Mouse (Mus musculus) embryonic facial prominence, embryonic 14.5 days (tissue): ENCODE measurements around the gene Arhgap45. TPM values are rescaled to one million over a fixed set of nuclear protein-coding genes. Genes with fewer than 3 reads are reported as not detected.

Experiments used
- ATAC-seq: fragments of 200-750 bp; cut with Nextera tagmentation; 2 replicates; pipeline ENCODE4 v1.8.0; 2017; ENCODE audit warnings: low read depth, moderate number of reproducible peaks, moderate TSS enrichment
- DNase-seq: peaks from one replicate; pipeline ENCODE4 v3.0.0-alpha.2; 2015; ENCODE audit warnings: low spot score
- H3K27ac ChIP-seq: fragments of 300-500 bp; sonication (generic); replicated peaks from 2 replicates; pipeline ENCODE4 v1.5.1; 2014; ENCODE audit warnings: low read depth, mild to moderate bottlenecking, low read length, moderate library complexity
- H3K27me3 ChIP-seq: fragments of 300-500 bp; sonication (generic); replicated peaks from 2 replicates; pipeline ENCODE4 v1.6.1; 2014; ENCODE audit warnings: low read length; ENCODE audit not compliant: control insufficient read depth, insufficient read depth
- H3K36me3 ChIP-seq: fragments of 300-500 bp; sonication (generic); 2 replicates; pipeline ENCODE4 v1.6.1; 2014; ENCODE audit warnings: low read length, mixed read lengths; ENCODE audit not compliant: control insufficient read depth, insufficient read depth
- H3K4me1 ChIP-seq: fragments of 300-500 bp; sonication (generic); 2 replicates; pipeline ENCODE4 v1.6.1; 2014; ENCODE audit warnings: antibody characterized with exemption, low read length; ENCODE audit not compliant: control insufficient read depth, insufficient read depth
- H3K4me2 ChIP-seq: fragments of 300-500 bp; sonication (generic); 2 replicates; pipeline ENCODE4 v1.6.1; 2014; ENCODE audit warnings: low read depth, mild to moderate bottlenecking, low read length, moderate library complexity, mixed read lengths
- H3K4me3 ChIP-seq: fragments of 300-500 bp; sonication (generic); 2 replicates; pipeline ENCODE4 v1.5.1; 2014; ENCODE audit warnings: low read depth, mild to moderate bottlenecking, low read length
- H3K9ac ChIP-seq: fragments of 300-500 bp; sonication (generic); 2 replicates; pipeline ENCODE4 v1.6.1; 2014; ENCODE audit warnings: low read depth, mild to moderate bottlenecking, low read length, moderate library complexity, mixed read lengths
- H3K9me3 ChIP-seq: fragments of 300-500 bp; sonication (generic); 2 replicates; pipeline ENCODE4 v1.6.1; 2016; ENCODE audit warnings: low read length; ENCODE audit not compliant: control insufficient read depth
- WGBS: fragments of 180-500 bp; shearing (Covaris S2); extraction: QIAGEN DNeasy Blood & Tissue Kit; methylation state at CpG from one replicate; pipeline ENCODE4 v1.1.7; 2014; 5-methylcytosine and 5-hydroxymethylcytosine counted together
- polyA plus RNA-seq: library from polyadenylated mRNA; unstranded; fragments of >200 nt; fragmentation: Nextera tagmentation; extraction: Ambion mirVana; gene quantifications from 2 replicates; pipeline ENCODE4 v1.2.1, GENCODE M21; 2014

Arhgap45 gene
- polyA plus RNA-seq, 1 experiment from 2014 or later = 4.4 TPM

GRCm38 (mm10) chr10:80021320-80021641, 4.8 kb downstream of the Arhgap45 start:
- WGBS = 87% methylated on average over 13 of the region's 13 CpGs
- H3K4me1 ChIP-seq = 0 out of 2 replicates have a peak, but pooled peaks cover 9% of the 10 kb centered on the region
- DNase-seq (no peak), ATAC-seq (no peak)
- no peaks in the 10 kb centered on the region for H3K36me3 ChIP-seq
- no peak overlapping the region for H3K9ac ChIP-seq
- no peak overlapping the region for H3K4me2 ChIP-seq
- H3K27me3 ChIP-seq = no peaks in the 10 kb centered on the region
- no peaks in the 10 kb centered on the region for H3K9me3 ChIP-seq
- H3K27ac ChIP-seq = no peak overlapping the region
- H3K4me3 ChIP-seq = no peak overlapping the region

DNA sequence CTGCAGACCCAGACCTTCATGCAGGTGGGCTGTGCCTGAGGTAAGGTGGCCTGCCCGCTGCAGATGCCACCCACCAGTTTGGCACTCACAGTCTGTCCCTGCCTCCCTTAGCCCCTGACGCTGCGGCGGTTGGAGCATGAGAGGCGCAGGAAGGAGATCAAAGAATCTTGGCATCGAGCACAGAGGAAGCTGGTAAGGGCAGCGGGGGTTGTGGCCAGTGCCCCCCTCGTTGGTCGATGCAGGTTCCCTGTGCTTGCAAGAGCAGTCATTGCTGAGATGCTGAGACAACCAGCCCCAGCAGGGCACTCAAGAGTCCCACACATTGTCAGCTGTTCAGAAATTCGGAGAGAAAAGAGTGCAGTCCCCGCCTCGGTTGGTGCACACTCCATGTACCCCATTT, 5.7 kb downstream of the Arhgap45 start:
- DNase-seq (no peak), ATAC-seq (no peak)
- 0 out of 2 replicates have a peak, but pooled peaks cover 9% of the 10 kb centered on the region for H3K4me1 ChIP-seq
- no peaks in the 10 kb centered on the region for H3K27me3 ChIP-seq
- no peaks in the 10 kb centered on the region for H3K9me3 ChIP-seq
- no peak overlapping the region for H3K9ac ChIP-seq
- no peak overlapping the region for H3K27ac ChIP-seq
- 93% methylated on average over 12 of the region's 12 CpGs for WGBS
- H3K36me3 ChIP-seq = no peaks in the 10 kb centered on the region
- no peak overlapping the region for H3K4me2 ChIP-seq
- H3K4me3 ChIP-seq = no peak overlapping the region

DNA sequence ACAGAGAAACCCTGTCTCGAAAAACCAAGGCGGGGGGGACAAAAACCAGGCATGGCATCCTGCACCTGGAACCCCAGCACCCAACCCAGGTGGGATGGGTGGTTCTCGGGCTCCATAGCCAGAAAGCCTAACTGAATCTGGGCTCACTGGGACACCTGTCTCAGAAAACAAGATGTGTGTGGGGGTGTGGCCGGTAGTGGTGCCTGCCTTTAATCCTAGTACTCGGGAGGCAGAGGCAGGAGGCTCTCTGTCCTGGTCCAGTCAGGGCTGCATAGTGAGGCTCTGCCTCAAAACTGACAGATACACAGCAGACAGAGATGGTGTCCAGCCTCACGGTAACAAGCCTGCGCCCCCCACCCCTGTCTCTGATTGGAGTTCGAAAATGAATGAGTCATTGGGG, 6.4 kb downstream of the Arhgap45 start:
- Histone ChIP-seq H3K36me3 (no peaks in the 10 kb centered on the region), H3K4me1 (0 out of 2 replicates have a peak, but pooled peaks cover 9% of the 10 kb centered on the region), H3K9me3 (no peaks in the 10 kb centered on the region), H3K9ac (no peak overlapping the region), H3K27me3 (no peaks in the 10 kb centered on the region), H3K4me3 (no peak overlapping the region), H3K4me2 (no peak overlapping the region), H3K27ac (no peak overlapping the region)
- ATAC-seq (no peak), DNase-seq (no peak)
- WGBS = 94% methylated on average over 8 of the region's 8 CpGs

DNA sequence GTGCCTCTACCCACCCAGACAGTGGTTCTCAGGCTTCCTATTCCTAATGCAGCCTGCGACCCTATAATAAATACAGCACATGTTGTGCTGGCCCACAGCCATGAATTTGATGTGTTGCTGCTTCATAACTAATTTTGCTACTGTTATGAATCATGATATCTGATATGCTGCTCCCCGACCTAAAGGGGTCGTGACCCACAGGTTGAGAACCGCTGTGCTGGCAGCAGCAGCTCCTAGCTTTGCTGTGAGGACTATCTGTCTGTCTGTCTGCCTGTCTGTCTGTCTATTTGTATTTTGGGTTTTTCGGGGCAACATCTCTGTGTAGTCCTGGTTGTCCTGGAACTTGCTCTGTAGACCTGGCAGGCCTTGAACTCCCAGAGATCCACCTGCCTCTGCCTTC, 7.3 kb downstream of the Arhgap45 start:
- WGBS = 81% methylated on average over 5 of the region's 5 CpGs
- Histone ChIP-seq H3K9me3 (no peaks in the 10 kb centered on the region), H3K4me2 (no peak overlapping the region), H3K36me3 (no peaks in the 10 kb centered on the region), H3K4me1 (0 out of 2 replicates have a peak, but pooled peaks cover 9% of the 10 kb centered on the region), H3K27ac (no peak overlapping the region), H3K27me3 (no peaks in the 10 kb centered on the region), H3K4me3 (no peak overlapping the region), H3K9ac (no peak overlapping the region)
- ATAC-seq = no peak
- no peak for DNase-seq

- Histone ChIP-seq H3K27me3 (no peaks in the 10 kb centered on the region), H3K4me2 (no peak overlapping the region), H3K9me3 (no peaks in the 10 kb centered on the region), H3K4me1 (0 out of 2 replicates have a peak, but pooled peaks cover 3% of the 10 kb centered on the region), H3K36me3 (no peaks in the 10 kb centered on the region), H3K9ac (no peak overlapping the region), H3K4me3 (no peak overlapping the region), H3K27ac (no peak overlapping the region)
- DNase-seq (no peak), ATAC-seq (no peak)
- WGBS = 74% methylated on average over 15 of the region's 15 CpGs
Measured at GRCm38 (mm10) chr10:80024229-80025043, 8.0 kb downstream of the Arhgap45 start.

DNA sequence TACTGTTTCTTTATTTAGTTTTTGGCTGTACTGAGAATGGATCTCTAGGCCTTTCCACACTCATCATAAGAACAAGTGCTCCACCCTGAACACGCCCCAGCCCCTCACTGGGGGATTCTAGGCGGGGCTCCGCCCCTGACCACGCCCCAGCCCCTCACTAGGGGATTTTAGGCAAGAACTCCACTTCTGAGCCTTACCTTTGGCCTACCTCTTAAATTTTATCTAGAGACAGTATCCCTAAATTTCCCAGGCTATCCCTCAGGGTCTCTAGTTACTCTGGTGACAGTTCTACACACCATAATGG, 8.5 kb downstream of the Arhgap45 start:
- Histone ChIP-seq H3K4me1 (no peaks in the 10 kb centered on the region), H3K4me2 (no peak overlapping the region), H3K4me3 (no peak overlapping the region), H3K9ac (no peak overlapping the region), H3K9me3 (no peaks in the 10 kb centered on the region), H3K27ac (no peak overlapping the region), H3K36me3 (no peaks in the 10 kb centered on the region), H3K27me3 (no peaks in the 10 kb centered on the region)
- no peak for ATAC-seq
- no peak for DNase-seq
- WGBS = 45% methylated on average over 4 of the region's 4 CpGs

DNA sequence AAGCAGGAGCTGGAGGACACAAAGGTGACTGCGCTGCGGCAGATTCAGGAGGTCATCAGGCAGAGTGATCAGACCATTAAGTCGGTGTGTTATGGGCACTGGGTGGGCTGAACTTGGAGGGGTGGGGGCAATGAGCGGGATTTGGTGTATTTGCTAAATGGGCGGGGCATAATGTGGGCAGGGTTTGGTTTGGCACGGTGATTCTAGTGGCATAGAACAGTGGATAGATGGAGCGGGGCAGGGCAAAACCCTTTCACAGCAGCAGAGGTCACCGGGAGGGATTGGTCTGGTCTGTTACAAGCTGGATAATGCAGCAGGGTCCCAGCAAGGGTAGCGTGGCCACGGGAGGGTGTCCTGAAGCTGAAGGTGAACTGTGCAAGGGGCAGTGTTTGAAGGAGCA, 9.0 kb downstream of the Arhgap45 start:
- H3K4me3 ChIP-seq = no peak overlapping the region
- H3K36me3 ChIP-seq = no peaks in the 10 kb centered on the region
- WGBS = 81% methylated on average over 10 of the region's 10 CpGs
- no peak overlapping the region for H3K9ac ChIP-seq
- H3K9me3 ChIP-seq = no peaks in the 10 kb centered on the region
- DNase-seq (no peak), ATAC-seq (no peak)
- H3K4me1 ChIP-seq = no peaks in the 10 kb centered on the region
- H3K27me3 ChIP-seq = no peaks in the 10 kb centered on the region
- no peak overlapping the region for H3K27ac ChIP-seq
- H3K4me2 ChIP-seq = no peak overlapping the region

- ATAC-seq = no peak
Measured at GRCm38 (mm10) chr10:80025889-80026288, 9.4 kb downstream of the Arhgap45 start.

More at GRCm38 (mm10) chr10:80025889-80026288, 9.4 kb downstream of the Arhgap45 start:
- H3K4me2 ChIP-seq = no peak overlapping the region
- no peak overlapping the region for H3K4me3 ChIP-seq
- WGBS = 65% methylated on average over 12 of the region's 12 CpGs
- no peaks in the 10 kb centered on the region for H3K9me3 ChIP-seq
- H3K27me3 ChIP-seq = no peaks in the 10 kb centered on the region
- H3K4me1 ChIP-seq = no peaks in the 10 kb centered on the region
- H3K27ac ChIP-seq = no peak overlapping the region
- H3K36me3 ChIP-seq = no peaks in the 10 kb centered on the region
- DNase-seq = no peak
- no peak overlapping the region for H3K9ac ChIP-seq
